Mouse (Mus musculus): ENCODE measurements around the gene Gm3029. TPM values are rescaled to one million over a fixed set of nuclear protein-coding genes. Genes with fewer than 3 reads are reported as not detected.

Gm3029 gene
- polyA plus RNA-seq (2012; rRNA removed) = not detected in 2 replicates

DNA sequence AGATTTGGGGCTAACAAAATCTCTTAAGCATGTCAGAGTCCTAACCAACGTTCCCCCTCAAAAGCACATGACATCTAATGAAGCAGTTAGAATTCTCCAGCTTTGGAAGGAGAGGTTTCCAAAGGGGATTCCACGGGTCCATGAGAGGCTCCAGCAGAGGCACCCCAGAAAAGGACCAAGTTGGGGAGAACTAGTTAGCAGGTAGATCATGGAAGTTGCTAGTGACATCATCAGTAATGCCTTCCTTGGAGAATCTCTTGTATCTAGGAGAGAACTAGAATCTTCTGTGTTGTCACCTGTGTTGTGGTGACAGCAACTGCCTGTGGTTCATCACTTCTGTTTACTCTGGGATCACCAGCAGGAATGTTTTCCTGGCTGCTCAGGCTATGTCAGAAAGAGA, at the start of gene Gm3029:
Gene Gm3029, plus strand, starts transcription at position 301 of the 400 bp plus-strand sequence.

DNA sequence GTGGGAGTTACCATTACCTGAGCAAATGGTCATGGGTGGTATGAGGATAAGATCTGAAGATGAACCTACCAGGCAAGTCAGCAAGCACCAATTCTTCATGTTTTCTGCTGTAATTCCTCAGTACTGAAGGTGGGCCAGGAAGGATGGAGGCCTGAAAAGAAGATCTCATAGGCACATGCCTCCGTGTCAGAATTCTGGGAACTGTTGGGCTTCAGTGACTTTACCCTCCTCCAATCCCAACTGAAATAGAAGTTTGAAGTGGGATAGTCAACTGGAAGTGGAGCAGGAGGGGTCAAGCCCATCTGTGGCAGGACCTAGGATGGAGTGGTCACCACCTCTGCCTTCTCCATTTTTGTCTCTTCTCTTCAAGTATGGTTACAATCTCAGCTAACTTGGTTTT, 47.7 kb upstream of the Gm3029 start, which contains the start of gene Gm2916:
Gene Gm2916, plus strand, starts transcription at position 301 of the 400 bp plus-strand sequence.

DNA sequence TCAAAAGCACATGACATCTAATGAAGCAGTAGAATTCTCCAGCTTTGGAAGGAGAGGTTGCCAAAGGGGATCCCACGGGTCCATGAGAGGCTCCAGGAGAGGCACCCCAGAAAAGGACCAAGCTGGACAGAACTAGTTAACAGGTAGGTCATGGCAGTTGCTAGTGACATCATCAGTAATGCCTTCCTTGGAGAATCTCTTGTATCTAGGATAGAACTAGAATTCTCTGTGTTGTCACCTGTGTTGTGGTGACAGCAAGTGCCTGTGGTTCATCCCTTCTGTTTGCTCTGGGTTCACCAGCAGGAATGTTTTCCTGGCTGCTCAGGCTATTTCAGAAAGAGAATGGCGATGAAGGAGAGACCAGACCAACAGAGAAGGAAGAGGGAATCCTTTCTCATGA, 31.7 kb downstream of the Gm3029 start, which contains the start of gene Gm3095:
Gene Gm3095, plus strand, starts transcription at position 301 of the 400 bp plus-strand sequence.

Other genes with a start within 250 kb of the Gm3029 start
- gene Gm3043, start 243.0 kb upstream of the Gm3029 start, polyA plus RNA-seq (2012; rRNA removed) = not detected in 2 replicates
- 0.05 TPM in 1 of 2 replicates, not detected in the other for gene Gm3002, start 121.7 kb upstream of the Gm3029 start, polyA plus RNA-seq (2012; rRNA removed)
- gene Gm3033, start 85.5 kb upstream of the Gm3029 start, polyA plus RNA-seq (2012; rRNA removed) = not detected in 2 replicates
- not detected in 2 replicates for gene Gm2916, start 47.6 kb upstream of the Gm3029 start, polyA plus RNA-seq (2012; rRNA removed)
- not detected in 2 replicates for gene Gm3095, start 31.8 kb downstream of the Gm3029 start, polyA plus RNA-seq (2012; rRNA removed)
- gene Gm3099, start 66.6 kb downstream of the Gm3029 start, polyA plus RNA-seq (2012; rRNA removed) = not detected in 2 replicates
- gene Gm5796, start 92.2 kb downstream of the Gm3029 start, polyA plus RNA-seq (2012; rRNA removed) = 0.02 TPM in 1 of 2 replicates, not detected in the other
- gene Gm3115, start 152.4 kb downstream of the Gm3029 start, polyA plus RNA-seq (2012; rRNA removed) = not detected in 2 replicates
- gene Gm8108, start 178.8 kb downstream of the Gm3029 start, polyA plus RNA-seq (2012; rRNA removed) = 0.05 and 0.06 TPM in 2 replicates
- not detected in 2 replicates for gene Gm3127, start 233.3 kb downstream of the Gm3029 start, polyA plus RNA-seq (2012; rRNA removed)

All from liver, embryonic 14 days (tissue).